ENCODE assay signal across 20 mouse cellular contexts in genomic region chr10:67504046-67504445, GRCm38 (mm10). TPM values are rescaled to one million over a fixed set of nuclear protein-coding genes. Genes with fewer than 3 reads are reported as not detected.
DNase-seq lines count a peak whose midpoint lies in the region; ATAC-seq and TF ChIP-seq lines count a peak whose summit lies in the region.
"Had no signal": no experiment of that assay in that cellular context is flagged by ENCODE, and none has a peak within 500 bp of the region (broad histone marks: within the 10 kb centered on the region; RNA-seq: fewer than 3 reads in every experiment).

No protein-coding gene starts in this region.

- ATAC-seq in heart, embryonic 16.5 days (replicated peaks; ENCODE audit: extremely low read depth, insufficient read depth, low FRiP score) = no peak
- ATAC-seq in liver, embryonic 15.5 days (ENCODE audit: insufficient read depth) = no peak
- no peak for ATAC-seq in stomach, embryonic 16.5 days (ENCODE audit: insufficient read depth, low FRiP score)
- no peak for ATAC-seq in forebrain, embryonic 11.5 days (replicated peaks; ENCODE audit: low FRiP score)

- peak overlapping the region; percentile 13; the same call in 1 of the 2 replicates for H3K4me2 ChIP-seq in heart, embryonic 16.5 days (ENCODE audit: low read depth, low read length)
- H3K4me2 ChIP-seq in liver, embryonic 15.5 days = 0 out of 2 replicates have a peak overlapping the region, but pooled peaks have one; percentile 23
- 0 out of 2 replicates have a peak overlapping the region, but pooled peaks have one; percentile 2 for H3K4me2 ChIP-seq in stomach, embryonic 16.5 days (ENCODE audit: low read depth, low read length)
- no peak overlapping the region for H3K4me2 ChIP-seq in forebrain, embryonic 11.5 days (ENCODE audit: low read depth, low read length, severe bottlenecking)
- H3K4me2 ChIP-seq: embryonic facial prominence, embryonic 13.5 days; heart, embryonic 11.5 days; hindbrain, embryonic 15.5 days; midbrain, embryonic 11.5 days; neural tube, embryonic 12.5 days had no signal

- H3K27me3 ChIP-seq in heart, embryonic 16.5 days (ENCODE audit: control insufficient read depth, insufficient read depth, low read length) = no peaks in the 10 kb centered on the region
- H3K27me3 ChIP-seq in thymus, adult 2 months (ENCODE audit: control insufficient read depth, insufficient read depth, low read length) = no peaks in the 10 kb centered on the region
- no peaks in the 10 kb centered on the region for H3K27me3 ChIP-seq in liver, embryonic 15.5 days
- H3K27me3 ChIP-seq in stomach, embryonic 16.5 days (ENCODE audit: control insufficient read depth, insufficient read depth, low read length) = no peaks in the 10 kb centered on the region
- no peaks in the 10 kb centered on the region for H3K27me3 ChIP-seq in forebrain, embryonic 11.5 days (ENCODE audit: control insufficient read depth, insufficient read depth, low read length)
- H3K27me3 ChIP-seq: embryonic facial prominence, embryonic 13.5 days; hindbrain, embryonic 15.5 days; neural tube, embryonic 12.5 days had no signal

- 53% methylated on average over 5 of the region's 5 CpGs for WGBS in heart, embryonic 16.5 days
- 10% methylated on average over 5 of the region's 5 CpGs for WGBS in thymus, adult 2 months
- WGBS in liver, embryonic 15.5 days (ENCODE audit: insufficient replicate concordance) = 13% methylated on average over 5 of the region's 5 CpGs
- 50% methylated on average over 5 of the region's 5 CpGs for WGBS in stomach, embryonic 16.5 days
- WGBS in forebrain, embryonic 11.5 days = 60% methylated on average over 5 of the region's 5 CpGs

- no peak overlapping the region for H3K4me3 ChIP-seq in heart, embryonic 16.5 days (ENCODE audit: low read length)
- peak overlapping the region; percentile 52 for H3K4me3 ChIP-seq in thymus, adult 2 months (ENCODE audit: control insufficient read depth, insufficient read depth, low read length)
- H3K4me3 ChIP-seq in liver, embryonic 15.5 days (replicated peaks) = no peak overlapping the region
- no peak overlapping the region for H3K4me3 ChIP-seq in stomach, embryonic 16.5 days (replicated peaks; ENCODE audit: low read length)
- no peak overlapping the region for H3K4me3 ChIP-seq in forebrain, embryonic 11.5 days (ENCODE audit: low read depth, low read length)
- H3K4me3 ChIP-seq: embryonic facial prominence, embryonic 13.5 days; gastrocnemius, adult 2 months; hindbrain, embryonic 15.5 days; neural tube, embryonic 12.5 days had no signal

- intact Hi-C loops in heart, postnatal 14 days (cut with DNase I) = no loop called here

- H3K27ac ChIP-seq in heart, embryonic 16.5 days (ENCODE audit: low read length) = no peak overlapping the region
- peak overlapping the region; percentile 98 for H3K27ac ChIP-seq in thymus, adult 2 months (ENCODE audit: control insufficient read depth, insufficient read depth, low read length)
- H3K27ac ChIP-seq in liver, embryonic 15.5 days (replicated peaks) = no peak overlapping the region
- no peak overlapping the region for H3K27ac ChIP-seq in stomach, embryonic 16.5 days (ENCODE audit: low read length)
- no peak overlapping the region for H3K27ac ChIP-seq in forebrain, embryonic 11.5 days (ENCODE audit: low read depth, low read length)
- H3K27ac ChIP-seq: embryonic facial prominence, embryonic 13.5 days; gastrocnemius, adult 2 months; hindbrain, embryonic 15.5 days; neural tube, embryonic 12.5 days had no signal

- H3K9me3 ChIP-seq in heart, embryonic 16.5 days (replicated peaks; ENCODE audit: control insufficient read depth, low read length) = no peaks in the 10 kb centered on the region; the same call in 1 of the 2 replicates
- no peaks in the 10 kb centered on the region for H3K9me3 ChIP-seq in liver, embryonic 15.5 days (replicated peaks)
- H3K9me3 ChIP-seq in stomach, embryonic 16.5 days (replicated peaks; ENCODE audit: control insufficient read depth, low read length) = no peaks in the 10 kb centered on the region
- H3K9me3 ChIP-seq in forebrain, embryonic 11.5 days (ENCODE audit: control insufficient read depth, low read length) = no peaks in the 10 kb centered on the region
- H3K9me3 ChIP-seq: embryonic facial prominence, embryonic 13.5 days; G1E; hindbrain, embryonic 15.5 days; neural tube, embryonic 12.5 days had no signal

- TF ChIP-seq CTCF in thymus, adult 2 months (IDR thresholded peaks at IDR 0.05; ENCODE audit: borderline replicate concordance, control insufficient read depth, extremely low read depth, insufficient read depth, low read length, poor library complexity) = no peak

- no peak for TF ChIP-seq POLR2A in thymus, adult 2 months (IDR thresholded peaks at IDR 0.05; ENCODE audit: control insufficient read depth, extremely low read depth, insufficient read depth, low read length, poor library complexity)

- no peak for DNase-seq in heart, postnatal 14 days
- no peak for DNase-seq in thymus, adult 2 months
- DNase-seq in thymus, postnatal 25 days = no peak
- no peak for DNase-seq in forebrain, embryonic 11.5 days (ENCODE audit: low spot score)
- no peak for DNase-seq in kidney, postnatal 10 days
- DNase-seq: cerebellum, postnatal 10 days; gastrocnemius, adult 2 months; heart, postnatal 36 days; kidney, adult 11 months; lung, adult 18-20 months; right cerebral cortex, adult 18-20 months had no signal

- H3K9ac ChIP-seq in heart, embryonic 16.5 days (ENCODE audit: low read length) = no peak overlapping the region
- no peak overlapping the region for H3K9ac ChIP-seq in liver, embryonic 15.5 days
- no peak overlapping the region for H3K9ac ChIP-seq in stomach, embryonic 16.5 days (ENCODE audit: low read length)
- H3K9ac ChIP-seq in forebrain, embryonic 11.5 days (ENCODE audit: low read length) = no peak overlapping the region
- H3K9ac ChIP-seq: embryonic facial prominence, embryonic 13.5 days; hindbrain, embryonic 15.5 days; neural tube, embryonic 12.5 days had no signal

- no peaks in the 10 kb centered on the region for H3K36me3 ChIP-seq in heart, embryonic 16.5 days (ENCODE audit: control insufficient read depth, insufficient read depth)
- H3K36me3 ChIP-seq in thymus, adult 2 months (ENCODE audit: control insufficient read depth, insufficient read depth, low read length) = no peaks in the 10 kb centered on the region
- H3K36me3 ChIP-seq in liver, embryonic 15.5 days (replicated peaks) = no peaks in the 10 kb centered on the region
- no peaks in the 10 kb centered on the region for H3K36me3 ChIP-seq in stomach, embryonic 16.5 days (ENCODE audit: control insufficient read depth, insufficient read depth, low read length)
- H3K36me3 ChIP-seq in forebrain, embryonic 11.5 days (ENCODE audit: control insufficient read depth, insufficient read depth, low read length) = no peaks in the 10 kb centered on the region
- H3K36me3 ChIP-seq: embryonic facial prominence, embryonic 13.5 days; G1E; hindbrain, embryonic 15.5 days; neural tube, embryonic 12.5 days had no signal

- no peaks in the 10 kb centered on the region for H3K4me1 ChIP-seq in heart, embryonic 16.5 days (ENCODE audit: control insufficient read depth, insufficient read depth, low read length)
- peaks cover 38% of the 10 kb centered on the region for H3K4me1 ChIP-seq in thymus, adult 2 months (replicated peaks; ENCODE audit: control insufficient read depth, insufficient read depth, low read length)
- no peaks in the 10 kb centered on the region; the same call in 1 of the 2 replicates for H3K4me1 ChIP-seq in liver, embryonic 15.5 days (replicated peaks)
- H3K4me1 ChIP-seq in stomach, embryonic 16.5 days (ENCODE audit: control insufficient read depth, insufficient read depth, low read length) = no peaks in the 10 kb centered on the region
- no peaks in the 10 kb centered on the region for H3K4me1 ChIP-seq in forebrain, embryonic 11.5 days (replicated peaks; ENCODE audit: control insufficient read depth, insufficient read depth, low read length)
- H3K4me1 ChIP-seq: embryonic facial prominence, embryonic 13.5 days; hindbrain, embryonic 15.5 days; neural tube, embryonic 12.5 days had no signal

RNA-seq across cellular contexts. Expression of gene Egr2, which starts 31.2 kb away (rescaled TPM):
- polyA plus RNA-seq in heart, embryonic 16.5 days (2015; fragmentation: Nextera tagmentation; extraction: Ambion mirVana) = 0.75 and 1.2 TPM in 2 replicates
- 1 to 10 TPM in 1 of 2 experiments, under 1 TPM in 1; 0.73 to 1.8 TPM for total RNA-seq in heart, postnatal 14 days (2021)
- polyA plus RNA-seq in thymus, adult 2 months (2012; rRNA removed) = 73.0 and 79.2 TPM in 2 replicates
- polyA plus RNA-seq in liver, embryonic 15.5 days (2015; fragmentation: Nextera tagmentation; extraction: Ambion mirVana) = 0.03 TPM in 1 of 2 replicates, not detected in the other
- polyA plus RNA-seq in stomach, embryonic 16.5 days (2015; fragmentation: Nextera tagmentation; extraction: Ambion mirVana) = 0.32 and 0.34 TPM in 2 replicates
- polyA plus RNA-seq in forebrain, embryonic 11.5 days (2014; fragmentation: Nextera tagmentation; extraction: Ambion mirVana) = 0.29 TPM in 1 of 2 replicates, not detected in the other
- polyA plus RNA-seq: midbrain, embryonic 11.5 days had no signal

RNA-seq across cellular contexts. Expression of gene Ado, which starts 44.7 kb away (rescaled TPM):
- 43.9 and 46.0 TPM in 2 replicates for polyA plus RNA-seq in heart, embryonic 16.5 days (2015; fragmentation: Nextera tagmentation; extraction: Ambion mirVana)
- 10 to 100 TPM; 18.7 to 19.5 TPM for total RNA-seq in heart, postnatal 14 days (2021)
- polyA plus RNA-seq in thymus, adult 2 months (2012; rRNA removed) = 20.7 and 25.0 TPM in 2 replicates
- 12.2 TPM in 2 replicates for polyA plus RNA-seq in liver, embryonic 15.5 days (2015; fragmentation: Nextera tagmentation; extraction: Ambion mirVana)
- 50.6 and 51.9 TPM in 2 replicates for polyA plus RNA-seq in stomach, embryonic 16.5 days (2015; fragmentation: Nextera tagmentation; extraction: Ambion mirVana)
- polyA plus RNA-seq in forebrain, embryonic 11.5 days (2014; fragmentation: Nextera tagmentation; extraction: Ambion mirVana) = 60.8 and 62.9 TPM in 2 replicates

Comparison
In these comparisons a context has a peak if more than half of its experiments do, and no peak if none do; other contexts are left out.
1. RNA of gene Egr2, which starts 31.2 kb away (polyA plus RNA-seq): 73.0 to 79.2 TPM in thymus, adult 2 months; 0.75 to 1.2 TPM in heart, embryonic 16.5 days, 0.32 to 0.34 TPM in stomach, embryonic 16.5 days, 0.29 TPM in forebrain, embryonic 11.5 days and 0.03 TPM in liver, embryonic 15.5 days; every median in the first group is over 10 times any median in the second.